Mouse (Mus musculus): ENCODE measurements around the gene Tmem30a. TPM values are rescaled to one million over a fixed set of nuclear protein-coding genes. Genes with fewer than 3 reads are reported as not detected.

The Tmem30a gene
- polyA plus RNA-seq, 1 experiment from 2014 or later: 79.7 TPM

DNA sequence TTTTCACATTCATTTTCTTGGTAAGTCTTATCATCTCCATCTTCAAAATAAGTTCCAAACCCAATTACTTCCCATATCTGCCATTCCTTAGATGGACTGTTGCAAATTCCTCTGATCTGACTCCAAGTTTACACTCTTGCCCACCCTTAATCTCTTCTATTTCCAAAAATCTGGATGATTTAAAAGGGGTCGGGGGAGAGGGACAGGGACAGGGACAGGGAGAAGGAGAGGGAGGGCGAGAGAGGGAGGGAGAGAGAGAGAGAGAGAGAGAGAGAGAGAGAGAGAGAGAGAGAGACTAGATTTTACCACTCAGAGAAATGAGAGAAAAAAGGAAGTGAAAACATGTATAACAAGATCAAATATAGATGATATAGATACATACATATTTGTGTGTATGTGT is 30.5 kb upstream of the Tmem30a start:
- no peak overlapping the region for H3K9ac ChIP-seq (ENCODE audit: low read depth, low read length)
- no peaks in the 10 kb centered on the region for H3K27me3 ChIP-seq (ENCODE audit: control insufficient read depth, insufficient read depth, low read length)
- no peak overlapping the region for H3K4me3 ChIP-seq (ENCODE audit: low read length)
- ATAC-seq (ENCODE audit: low FRiP score, low TSS enrichment): no peak
- WGBS: 63% methylated on average over 2 of the region's 2 CpGs
- no peak overlapping the region for H3K27ac ChIP-seq (ENCODE audit: low read depth, low read length)
- H3K4me2 ChIP-seq (replicated peaks; ENCODE audit: low read depth, low read length): no peak overlapping the region
- H3K36me3 ChIP-seq (ENCODE audit: control insufficient read depth, insufficient read depth, low read length): no peaks in the 10 kb centered on the region
- no peaks in the 10 kb centered on the region for H3K4me1 ChIP-seq (ENCODE audit: control insufficient read depth, insufficient read depth, low read length)
- no peaks in the 10 kb centered on the region for H3K9me3 ChIP-seq (ENCODE audit: control insufficient read depth, low read length)

DNA sequence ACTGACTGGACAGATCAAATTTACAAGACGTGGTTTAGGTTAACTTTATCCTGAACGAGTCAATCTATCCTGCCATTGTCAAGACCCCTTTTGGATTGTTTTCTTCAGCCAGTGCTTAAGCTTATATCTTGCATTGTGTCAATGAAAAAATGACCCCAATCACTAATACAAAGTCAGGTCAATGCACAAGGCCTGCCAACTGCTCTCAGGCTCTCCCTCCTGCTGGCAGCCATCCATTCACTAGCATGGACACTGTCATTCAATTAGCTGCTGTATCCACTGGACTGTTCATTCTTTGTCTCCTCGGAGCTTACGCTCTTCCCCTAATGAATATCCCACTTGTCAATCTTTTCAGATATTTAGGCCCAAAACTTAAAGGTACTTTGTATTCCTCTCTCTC is 30.1 kb upstream of the Tmem30a start:
- 0 out of 2 replicates have a peak, but pooled peaks cover 4% of the 10 kb centered on the region for H3K9me3 ChIP-seq (ENCODE audit: control insufficient read depth, low read length)
- no peak overlapping the region for H3K27ac ChIP-seq (ENCODE audit: low read depth, low read length)
- H3K36me3 ChIP-seq (ENCODE audit: control insufficient read depth, insufficient read depth, low read length): no peaks in the 10 kb centered on the region
- WGBS: 76% methylated on average over 4 of the region's 4 CpGs
- H3K4me3 ChIP-seq (ENCODE audit: low read length): no peak overlapping the region
- no peaks in the 10 kb centered on the region for H3K4me1 ChIP-seq (ENCODE audit: control insufficient read depth, insufficient read depth, low read length)
- H3K9ac ChIP-seq (ENCODE audit: low read depth, low read length): no peak overlapping the region
- no peak for ATAC-seq (ENCODE audit: low FRiP score, low TSS enrichment)
- no peak overlapping the region for H3K4me2 ChIP-seq (replicated peaks; ENCODE audit: low read depth, low read length)
- no peaks in the 10 kb centered on the region for H3K27me3 ChIP-seq (ENCODE audit: control insufficient read depth, insufficient read depth, low read length)

- 88% methylated on average over 5 of the region's 5 CpGs for WGBS
- Histone ChIP-seq H3K4me1 (ENCODE audit: control insufficient read depth, insufficient read depth, low read length) (no peaks in the 10 kb centered on the region), H3K4me2 (replicated peaks; ENCODE audit: low read depth, low read length) (no peak overlapping the region), H3K4me3 (ENCODE audit: low read length) (no peak overlapping the region), H3K36me3 (ENCODE audit: control insufficient read depth, insufficient read depth, low read length) (no peaks in the 10 kb centered on the region), H3K9ac (ENCODE audit: low read depth, low read length) (no peak overlapping the region), H3K27ac (ENCODE audit: low read depth, low read length) (no peak overlapping the region), H3K27me3 (ENCODE audit: control insufficient read depth, insufficient read depth, low read length) (no peaks in the 10 kb centered on the region), H3K9me3 (ENCODE audit: control insufficient read depth, low read length) (0 out of 2 replicates have a peak, but pooled peaks cover 8% of the 10 kb centered on the region)
- ATAC-seq (ENCODE audit: low FRiP score, low TSS enrichment): no peak
Observed at GRCm38 (mm10) chr9:79816464-79816863, 23.2 kb upstream of the Tmem30a start.

DNA sequence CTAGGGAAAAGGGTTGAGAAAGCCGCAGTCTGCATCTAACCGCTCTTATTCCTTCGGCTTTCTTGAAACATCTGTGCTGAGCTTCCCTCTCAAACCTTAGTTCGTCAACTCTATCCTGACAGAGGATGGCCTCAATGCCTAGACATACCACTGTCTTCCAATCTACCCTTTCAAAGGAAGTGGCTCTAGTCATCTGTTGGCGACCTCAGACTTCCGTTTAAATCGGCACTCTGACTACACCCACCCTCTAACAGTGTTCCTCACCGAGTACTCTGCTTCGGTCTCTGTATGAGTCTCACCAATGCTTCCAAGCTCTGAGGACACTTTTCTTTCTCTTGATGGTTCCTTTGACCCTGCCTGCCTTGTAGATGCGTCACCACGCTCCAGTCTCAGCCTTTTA is 22.7 kb upstream of the Tmem30a start:
- WGBS: 91% methylated on average over 11 of the region's 11 CpGs
- Histone ChIP-seq H3K9me3 (ENCODE audit: control insufficient read depth, low read length) (0 out of 2 replicates have a peak, but pooled peaks cover 8% of the 10 kb centered on the region), H3K9ac (ENCODE audit: low read depth, low read length) (no peak overlapping the region), H3K4me3 (ENCODE audit: low read length) (no peak overlapping the region), H3K4me2 (replicated peaks; ENCODE audit: low read depth, low read length) (no peak overlapping the region), H3K27me3 (ENCODE audit: control insufficient read depth, insufficient read depth, low read length) (no peaks in the 10 kb centered on the region), H3K27ac (ENCODE audit: low read depth, low read length) (no peak overlapping the region), H3K4me1 (ENCODE audit: control insufficient read depth, insufficient read depth, low read length) (no peaks in the 10 kb centered on the region), H3K36me3 (ENCODE audit: control insufficient read depth, insufficient read depth, low read length) (no peaks in the 10 kb centered on the region)
- no peak for ATAC-seq (ENCODE audit: low FRiP score, low TSS enrichment)

- 92% methylated on average over 4 of the region's 4 CpGs for WGBS
- Histone ChIP-seq H3K36me3 (ENCODE audit: control insufficient read depth, insufficient read depth, low read length) (no peaks in the 10 kb centered on the region), H3K4me3 (ENCODE audit: low read length) (no peak overlapping the region), H3K27ac (ENCODE audit: low read depth, low read length) (no peak overlapping the region), H3K4me1 (ENCODE audit: control insufficient read depth, insufficient read depth, low read length) (no peaks in the 10 kb centered on the region), H3K27me3 (ENCODE audit: control insufficient read depth, insufficient read depth, low read length) (no peaks in the 10 kb centered on the region), H3K9ac (ENCODE audit: low read depth, low read length) (no peak overlapping the region), H3K4me2 (replicated peaks; ENCODE audit: low read depth, low read length) (no peak overlapping the region), H3K9me3 (ENCODE audit: control insufficient read depth, low read length) (0 out of 2 replicates have a peak, but pooled peaks cover 8% of the 10 kb centered on the region)
- no peak for ATAC-seq (ENCODE audit: low FRiP score, low TSS enrichment)
Observed at GRCm38 (mm10) chr9:79814592-79814991, 21.3 kb upstream of the Tmem30a start.

GRCm38 (mm10) chr9:79810969-79811902 is 17.9 kb upstream of the Tmem30a start:
- no peaks in the 10 kb centered on the region for H3K4me1 ChIP-seq (ENCODE audit: control insufficient read depth, insufficient read depth, low read length)
- no peak overlapping the region for H3K4me2 ChIP-seq (replicated peaks; ENCODE audit: low read depth, low read length)
- no peak overlapping the region for H3K27ac ChIP-seq (ENCODE audit: low read depth, low read length)
- H3K36me3 ChIP-seq (ENCODE audit: control insufficient read depth, insufficient read depth, low read length): no peaks in the 10 kb centered on the region
- no peak for ATAC-seq (ENCODE audit: low FRiP score, low TSS enrichment)
- H3K9me3 ChIP-seq (ENCODE audit: control insufficient read depth, low read length): no peaks in the 10 kb centered on the region
- no peaks in the 10 kb centered on the region for H3K27me3 ChIP-seq (ENCODE audit: control insufficient read depth, insufficient read depth, low read length)
- H3K9ac ChIP-seq (ENCODE audit: low read depth, low read length): no peak overlapping the region
- H3K4me3 ChIP-seq (ENCODE audit: low read length): no peak overlapping the region
- 86% methylated on average over 10 of the region's 11 CpGs for WGBS

- Histone ChIP-seq H3K27ac (ENCODE audit: low read depth, low read length) (no peak overlapping the region), H3K9me3 (ENCODE audit: control insufficient read depth, low read length) (no peaks in the 10 kb centered on the region), H3K4me3 (ENCODE audit: low read length) (no peak overlapping the region), H3K4me2 (replicated peaks; ENCODE audit: low read depth, low read length) (no peak overlapping the region), H3K27me3 (ENCODE audit: control insufficient read depth, insufficient read depth, low read length) (no peaks in the 10 kb centered on the region), H3K9ac (ENCODE audit: low read depth, low read length) (no peak overlapping the region), H3K36me3 (ENCODE audit: control insufficient read depth, insufficient read depth, low read length) (no peaks in the 10 kb centered on the region), H3K4me1 (ENCODE audit: control insufficient read depth, insufficient read depth, low read length) (no peaks in the 10 kb centered on the region)
- ATAC-seq (ENCODE audit: low FRiP score, low TSS enrichment): no peak
- WGBS: 67% methylated on average over 3 of the region's 3 CpGs
Observed at GRCm38 (mm10) chr9:79810534-79810933, 17.2 kb upstream of the Tmem30a start.

DNA sequence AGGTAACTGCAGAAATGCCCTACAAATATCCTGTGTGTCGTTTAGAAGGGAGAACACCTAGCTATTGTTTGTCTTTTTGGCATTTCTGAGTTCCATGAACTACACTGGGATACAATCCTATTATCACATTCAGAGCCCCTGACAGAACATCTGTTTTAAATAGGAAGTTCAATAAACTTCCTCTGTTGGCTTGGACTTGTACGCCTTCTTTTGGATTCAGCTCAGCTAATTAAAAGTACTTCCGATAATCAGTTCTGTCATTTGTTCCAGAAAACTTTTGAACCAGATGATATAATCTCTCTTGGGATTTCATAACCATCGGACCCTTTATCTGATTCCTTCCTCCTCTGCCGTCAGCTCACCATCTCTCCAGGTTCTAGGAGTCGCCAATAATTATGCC is 16.1 kb upstream of the Tmem30a start:
- no peak for ATAC-seq (ENCODE audit: low FRiP score, low TSS enrichment)
- Histone ChIP-seq H3K27me3 (ENCODE audit: control insufficient read depth, insufficient read depth, low read length) (no peaks in the 10 kb centered on the region), H3K36me3 (ENCODE audit: control insufficient read depth, insufficient read depth, low read length) (no peaks in the 10 kb centered on the region), H3K4me2 (replicated peaks; ENCODE audit: low read depth, low read length) (no peak overlapping the region), H3K27ac (ENCODE audit: low read depth, low read length) (no peak overlapping the region), H3K9me3 (ENCODE audit: control insufficient read depth, low read length) (no peaks in the 10 kb centered on the region), H3K9ac (ENCODE audit: low read depth, low read length) (no peak overlapping the region), H3K4me1 (ENCODE audit: control insufficient read depth, insufficient read depth, low read length) (no peaks in the 10 kb centered on the region), H3K4me3 (ENCODE audit: low read length) (no peak overlapping the region)
- 68% methylated on average over 6 of the region's 6 CpGs for WGBS

DNA sequence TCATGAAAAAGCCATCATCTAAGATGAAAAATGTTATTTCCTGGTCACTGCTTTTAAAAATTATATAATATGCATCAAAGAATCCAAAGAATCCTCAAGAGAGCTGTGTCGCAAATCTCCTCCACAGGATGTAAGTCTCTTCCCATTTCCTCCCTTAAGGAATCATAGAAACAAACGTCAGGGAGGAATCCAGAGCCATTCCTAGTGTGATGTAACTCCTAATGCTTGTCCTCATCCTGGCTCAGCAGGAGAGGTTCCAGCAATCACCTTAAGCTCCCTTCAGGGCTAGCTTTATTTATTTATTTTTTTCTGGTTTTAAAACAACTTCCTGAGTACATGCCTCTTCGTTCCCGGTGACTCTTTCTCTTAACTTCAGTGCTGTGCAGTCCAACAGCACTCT is 13.9 kb upstream of the Tmem30a start:
- 42% methylated on average over 4 of the region's 4 CpGs for WGBS
- no peak overlapping the region for H3K9ac ChIP-seq (ENCODE audit: low read depth, low read length)

More for the DNA sequence above, 13.9 kb upstream of the Tmem30a start:
- Histone ChIP-seq H3K9me3 (ENCODE audit: control insufficient read depth, low read length) (no peaks in the 10 kb centered on the region), H3K27me3 (ENCODE audit: control insufficient read depth, insufficient read depth, low read length) (no peaks in the 10 kb centered on the region), H3K36me3 (ENCODE audit: control insufficient read depth, insufficient read depth, low read length) (no peaks in the 10 kb centered on the region), H3K27ac (ENCODE audit: low read depth, low read length) (no peak overlapping the region), H3K4me3 (ENCODE audit: low read length) (no peak overlapping the region), H3K4me2 (replicated peaks; ENCODE audit: low read depth, low read length) (no peak overlapping the region), H3K4me1 (ENCODE audit: control insufficient read depth, insufficient read depth, low read length) (no peaks in the 10 kb centered on the region)
- ATAC-seq (ENCODE audit: low FRiP score, low TSS enrichment): no peak
